Mouse (Mus musculus) liver, adult 2 months (tissue): ENCODE results near the gene Elovl7. TPM values are rescaled to one million over a fixed set of nuclear protein-coding genes. Genes with fewer than 3 reads are reported as not detected.
A peak's percentile ranks its signal among the peaks of the same experiment; 100 is the strongest.

Source experiments
- DNase-seq: peaks from one replicate; pipeline ENCODE4 v3.0.0-alpha.2; 2011; ENCODE audit warnings: low read depth, low spot score; ENCODE audit errors: extremely low read depth
- H3K27ac ChIP-seq: fragments of 200-500 bp; replicated peaks from 2 replicates; pipeline ENCODE4 v1.5.1; 2012; ENCODE audit warnings: low read depth, mild to moderate bottlenecking, control low read depth, inconsistent platforms, low read length; ENCODE audit not compliant: insufficient read depth
- H3K27me3 ChIP-seq: fragments of 200-500 bp; 2 replicates; pipeline ENCODE4 v1.6.1; 2012; ENCODE audit warnings: mild to moderate bottlenecking, moderate library complexity, low read length, inconsistent platforms; ENCODE audit not compliant: control insufficient read depth, insufficient read depth
- H3K36me3 ChIP-seq: fragments of 200-500 bp; 2 replicates; pipeline ENCODE4 v1.6.1; 2012; ENCODE audit warnings: low read length, inconsistent platforms; ENCODE audit not compliant: control insufficient read depth, insufficient read depth
- H3K4me1 ChIP-seq: fragments of 200-500 bp; 2 replicates; pipeline ENCODE4 v1.6.1; 2011; ENCODE audit warnings: low read length; ENCODE audit not compliant: control insufficient read depth, insufficient read depth
- H3K4me3 ChIP-seq: fragments of 200-500 bp; 2 replicates; pipeline ENCODE4 v1.5.1; 2011; ENCODE audit warnings: low read depth, mild to moderate bottlenecking, control low read depth, low read length, moderate library complexity; ENCODE audit not compliant: insufficient read depth
- H3K79me2 ChIP-seq: fragments of 200-500 bp; 2 replicates; pipeline ENCODE4 v1.6.1; 2012; ENCODE audit warnings: inconsistent platforms, mild to moderate bottlenecking, low read length, moderate library complexity; ENCODE audit not compliant: control insufficient read depth, insufficient read depth
- H3K9ac ChIP-seq: fragments of 200-500 bp; 2 replicates; pipeline ENCODE4 v1.6.1; 2012; ENCODE audit warnings: low read depth, mild to moderate bottlenecking, control low read depth, inconsistent platforms, low read length
- CTCF ChIP-seq: fragments of 200-500 bp; IDR thresholded peaks from 2 replicates; pipeline ENCODE4 v1.5.1; 2011; ENCODE audit warnings: low read depth, low read length, control low read depth
- POLR2A ChIP-seq: fragments of 200-500 bp; IDR thresholded peaks from 2 replicates; pipeline ENCODE4 v1.6.1; 2011; ENCODE audit warnings: low read length, control low read depth; ENCODE audit not compliant: insufficient read depth; ENCODE audit errors: extremely low read depth
- WGBS: fragments of 180-500 bp; shearing (Covaris S2); methylation state at CpG from one replicate; pipeline ENCODE4 v1.1.7; 2018; 5-methylcytosine and 5-hydroxymethylcytosine counted together
- polyA plus RNA-seq: library from polyadenylated mRNA; depleted of rRNA; stranded (reverse); fragments of >200 nt; gene quantifications from 2 replicates; pipeline ENCODE4 v1.2.3, GENCODE M21; 2012; rRNA removed
- total RNA-seq: library from RNA; depleted of rRNA; stranded (reverse); fragments of >200 nt; gene quantifications from 2 replicates; pipeline ENCODE4 v1.2.3, GENCODE M21; 2014; rRNA removed

The Elovl7 gene
- total and polyA plus RNA-seq, 2 experiments: 0.05 to 0.09 TPM

GRCm38 (mm10) chr13:108328406-108329180, 114.4 kb downstream of the Elovl7 start:
- Histone ChIP-seq H3K79me2 (no peaks in the 10 kb centered on the region), H3K27ac (no peak overlapping the region), H3K27me3 (no peaks in the 10 kb centered on the region), H3K9ac (no peak overlapping the region), H3K4me1 (no peaks in the 10 kb centered on the region), H3K4me3 (no peak overlapping the region), H3K36me3 (no peaks in the 10 kb centered on the region)
- TF ChIP-seq CTCF (no peak), POLR2A (no peak)
- WGBS: 92% methylated on average over 21 of the region's 21 CpGs
- DNase-seq: no peak

GRCm38 (mm10) chr13:108329693-108330092, 115.5 kb downstream of the Elovl7 start:
- no peak overlapping the region for H3K27ac ChIP-seq
- H3K4me1 ChIP-seq: no peaks in the 10 kb centered on the region
- no peak overlapping the region for H3K4me3 ChIP-seq
- no peak overlapping the region for H3K9ac ChIP-seq
- no peak for TF ChIP-seq POLR2A
- no peak for TF ChIP-seq CTCF
- WGBS: 61% methylated on average over 3 of the region's 3 CpGs
- H3K36me3 ChIP-seq: no peaks in the 10 kb centered on the region
- DNase-seq: peak; percentile 28
- no peaks in the 10 kb centered on the region for H3K79me2 ChIP-seq
- H3K27me3 ChIP-seq: no peaks in the 10 kb centered on the region

Other genes with a start within 250 kb of the Elovl7 start
- gene Smim15, start 170.0 kb upstream of the Elovl7 start, total RNA-seq: 16.2 and 20.4 TPM in 2 replicates
- 3.5 and 4.0 TPM in 2 replicates for gene Smim15, start 170.0 kb upstream of the Elovl7 start, polyA plus RNA-seq
- 13.0 and 26.1 TPM in 2 replicates for gene Ndufaf2, start 55.8 kb upstream of the Elovl7 start, total RNA-seq
- 10.5 and 13.8 TPM in 2 replicates for gene Ndufaf2, start 55.8 kb upstream of the Elovl7 start, polyA plus RNA-seq
- gene Ercc8, start 55.7 kb upstream of the Elovl7 start, total RNA-seq: 3.0 and 3.7 TPM in 2 replicates
- gene Ercc8, start 55.7 kb upstream of the Elovl7 start, polyA plus RNA-seq: 3.7 and 3.9 TPM in 2 replicates
- 0.28 and 0.40 TPM in 2 replicates for gene Depdc1b, start 101.9 kb downstream of the Elovl7 start, total RNA-seq
- 0.14 TPM in 1 of 2 replicates, not detected in the other for gene Depdc1b, start 101.9 kb downstream of the Elovl7 start, polyA plus RNA-seq
- gene Pde4d, start 235.5 kb downstream of the Elovl7 start, total RNA-seq: 12.9 and 13.6 TPM in 2 replicates
- 2.3 and 2.6 TPM in 2 replicates for gene Pde4d, start 235.5 kb downstream of the Elovl7 start, polyA plus RNA-seq